Mouse (Mus musculus) CH12.LX (cell line): ENCODE measurements around the gene E130309D02Rik.

ENCODE experiments used
- CHD1 ChIP-seq: IDR thresholded peaks from 2 replicates; pipeline ENCODE4 v1.6.1; 2012; ENCODE audit warnings: low read depth, low read length, improper control_type of control experiment, inconsistent platforms
- CTCF ChIP-seq, 2 experiments: IDR thresholded peaks in 1 of 2; conservative IDR thresholded peaks in 1 of 2; 2 replicates each; pipeline ENCODE4 v1.5.1; 2011 to 2012; ENCODE audit warnings: low read depth in 2 of 2, low read length in 2 of 2, improper control_type of control experiment in 1 of 2, inconsistent platforms in 1 of 2, mild to moderate bottlenecking in 1 of 2, moderate library complexity in 1 of 2
- GABPA ChIP-seq: IDR thresholded peaks from 2 replicates; pipeline ENCODE4 v1.6.1; 2012; ENCODE audit warnings: low read depth, low read length, improper control_type of control experiment, inconsistent platforms; ENCODE audit not compliant: insufficient replicate concordance
- JUND ChIP-seq: conservative IDR thresholded peaks from 2 replicates; pipeline ENCODE4 v1.6.1; 2011; ENCODE audit warnings: low read depth, low read length, improper control_type of control experiment
- MEF2A ChIP-seq: IDR thresholded peaks from 2 replicates; pipeline ENCODE4 v1.6.1; 2014; ENCODE audit warnings: low read depth, mild to moderate bottlenecking, inconsistent platforms, low read length, improper control_type of control experiment, borderline replicate concordance
- POLR2A ChIP-seq: IDR thresholded peaks from 2 replicates; pipeline ENCODE4 v1.6.1; 2011; ENCODE audit warnings: low read depth, mild to moderate bottlenecking, improper control_type of control experiment, low read length
- POLR2AphosphoS2 ChIP-seq: IDR thresholded peaks from 2 replicates; pipeline ENCODE4 v1.6.1; 2011; ENCODE audit warnings: low read depth, low read length, improper control_type of control experiment
- ZKSCAN1 ChIP-seq: IDR thresholded peaks from 2 replicates; pipeline ENCODE4 v1.6.1; 2012; ENCODE audit warnings: low read depth, inconsistent platforms, low read length, improper control_type of control experiment, borderline replicate concordance
- ZMIZ1 ChIP-seq: IDR thresholded peaks from 2 replicates; pipeline ENCODE4 v1.6.1; 2012; ENCODE audit warnings: low read depth, mild to moderate bottlenecking, inconsistent platforms, low read length, improper control_type of control experiment

DNA sequence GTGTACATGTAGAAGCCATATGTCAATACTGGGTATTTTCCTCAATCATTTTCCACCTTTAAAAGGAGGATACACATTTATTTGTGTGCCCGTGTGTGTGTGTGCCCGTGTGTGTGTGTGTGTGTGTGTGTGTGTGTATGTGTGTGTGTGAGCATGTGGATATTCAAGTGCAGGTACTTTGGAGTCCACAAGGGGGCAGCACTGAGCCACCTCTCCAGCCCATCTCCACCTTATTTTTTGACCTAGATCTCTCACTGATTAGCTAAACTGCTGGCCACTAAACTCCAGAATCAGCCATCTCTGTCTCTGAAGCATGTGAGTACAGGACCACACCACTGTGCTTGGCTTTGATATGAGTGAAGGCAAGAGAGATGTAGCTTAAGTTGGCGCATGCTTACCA lies 20.3 kb downstream of the E130309D02Rik start:
- TF ChIP-seq JUND (no peak), ZMIZ1 (no peak), ZKSCAN1 (no peak), CTCF (conservative IDR thresholded peaks at IDR 0.05 in 1 of 2, IDR thresholded peaks at IDR 0.05 in 1 of 2; ENCODE audit: low read depth in 2 of 2, low read length in 2 of 2) (peak in 1 of 2 experiments; percentile 36; a peak in 2 of 4 replicates), CHD1 (no peak), POLR2AphosphoS2 (no peak), MEF2A (no peak), GABPA (no peak), POLR2A (no peak)
